Mouse (Mus musculus) hindbrain, postnatal 0 days (tissue): ENCODE results near the gene Krcc1. TPM values are rescaled to one million over a fixed set of nuclear protein-coding genes. Genes with fewer than 3 reads are reported as not detected.

Experiments used
- ATAC-seq: fragments of 200-750 bp; cut with Nextera tagmentation; 2 replicates; pipeline ENCODE4 v1.8.0; 2017; ENCODE audit warnings: mild to moderate bottlenecking, moderate TSS enrichment, moderate library complexity
- DNase-seq: peaks from one replicate; pipeline ENCODE4 v3.0.0-alpha.2; 2015; ENCODE audit warnings: low spot score
- H3K27ac ChIP-seq: fragments of 300-500 bp; sonication (generic); 2 replicates; pipeline ENCODE4 v1.5.1; 2014; ENCODE audit warnings: mild to moderate bottlenecking
- H3K27me3 ChIP-seq: fragments of 300-500 bp; sonication (generic); 2 replicates; pipeline ENCODE4 v1.6.1; 2014; ENCODE audit warnings: low read length, mixed read lengths; ENCODE audit not compliant: insufficient read depth
- H3K36me3 ChIP-seq: fragments of 300-500 bp; sonication (generic); 2 replicates; pipeline ENCODE4 v1.6.1; 2014; ENCODE audit warnings: low read length, mixed read lengths; ENCODE audit not compliant: insufficient read depth
- H3K4me1 ChIP-seq: fragments of 300-500 bp; sonication (generic); 2 replicates; pipeline ENCODE4 v1.6.1; 2014; ENCODE audit warnings: antibody characterized with exemption, low read length, mixed read lengths; ENCODE audit not compliant: insufficient read depth
- H3K4me2 ChIP-seq: fragments of 300-500 bp; sonication (generic); 2 replicates; pipeline ENCODE4 v1.6.1; 2014; ENCODE audit warnings: low read depth, mild to moderate bottlenecking, low read length, moderate library complexity, mixed read lengths
- H3K4me3 ChIP-seq: fragments of 300-500 bp; sonication (generic); 2 replicates; pipeline ENCODE4 v1.5.1; 2014; ENCODE audit warnings: low read length
- H3K9ac ChIP-seq: fragments of 300-500 bp; sonication (generic); replicated peaks from 2 replicates; pipeline ENCODE4 v1.6.1; 2014; ENCODE audit warnings: mild to moderate bottlenecking, low read length, moderate library complexity, mixed read lengths
- H3K9me3 ChIP-seq: fragments of 300-500 bp; sonication (generic); 2 replicates; pipeline ENCODE4 v1.6.1; 2016; ENCODE audit warnings: low read length, mixed read lengths
- CTCF ChIP-seq: IDR thresholded peaks from 2 replicates; pipeline ENCODE4 v1.5.1; 2016; ENCODE audit warnings: antibody characterized with exemption, control low read depth, low read depth
- whole genome bisulfite sequencing: fragments of 180-500 bp; shearing (Covaris S2); extraction: QIAGEN DNeasy Blood & Tissue Kit; methylation state at CpG from one replicate; pipeline ENCODE4 v1.1.7; 2014; 5-methylcytosine and 5-hydroxymethylcytosine counted together
- polyA plus RNA-seq: library from polyadenylated mRNA; unstranded; fragments of >200 nt; fragmentation: Nextera tagmentation; extraction: Ambion mirVana; gene quantifications from 2 replicates; pipeline ENCODE4 v1.2.1, GENCODE M21; 2015
- total RNA-seq: library from RNA; depleted of rRNA; stranded (reverse); fragments of >200 nt; gene quantifications from 2 replicates; pipeline ENCODE4 v1.2.3, GENCODE M21; 2014; rRNA removed

Gene Krcc1
- total RNA-seq (11.2 and 11.7 TPM in 2 replicates), polyA plus RNA-seq (19.8 and 22.9 TPM in 2 replicates)

DNA sequence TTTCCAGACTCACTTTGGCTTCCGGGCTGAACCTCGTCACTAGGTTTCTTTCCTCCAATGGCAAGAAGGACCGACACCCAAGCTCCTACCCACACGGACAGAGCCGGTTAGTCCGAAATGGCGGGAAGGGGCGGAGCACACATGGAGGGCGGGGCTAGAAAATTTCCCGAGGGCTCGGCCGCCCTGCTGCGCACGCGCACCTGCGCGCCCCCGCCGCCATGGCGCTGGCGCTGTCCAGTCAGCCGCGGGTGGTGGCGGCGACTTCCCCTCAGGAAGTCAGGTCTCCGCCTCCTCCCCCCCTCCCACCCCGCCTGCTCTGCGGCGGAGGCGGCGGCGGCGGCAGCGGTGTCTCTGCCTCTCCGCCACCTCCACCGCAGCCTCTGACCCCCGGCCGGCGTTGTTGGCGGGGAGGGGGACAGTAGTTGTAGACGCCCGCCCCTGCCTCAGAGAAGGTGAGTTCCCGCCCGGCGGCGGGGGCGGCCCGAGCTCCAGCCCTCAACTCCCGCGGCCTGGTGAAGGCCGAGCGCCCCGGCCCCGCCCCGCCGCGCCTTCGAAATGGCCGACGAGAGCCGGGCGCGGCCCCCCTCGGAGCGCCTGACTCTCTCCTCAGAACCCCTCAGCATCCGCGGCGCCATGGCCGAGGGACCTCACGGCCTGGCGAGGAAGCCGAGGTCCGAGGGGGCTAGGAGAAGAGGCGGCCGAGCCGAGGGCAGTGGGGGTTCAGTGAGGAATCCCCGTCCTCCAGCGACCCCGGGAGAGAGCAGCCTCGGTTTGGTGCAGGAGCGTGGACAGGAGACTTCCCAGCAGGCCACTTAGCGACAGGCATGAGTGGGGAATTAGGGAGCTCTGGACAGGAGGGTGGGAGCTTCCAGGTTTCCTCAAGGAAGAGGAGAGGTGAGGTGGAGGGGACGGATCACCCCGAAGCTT, at the start of gene Krcc1:
Gene Krcc1, plus strand, starts transcription at position 289 of the 927 bp plus-strand sequence.
- Histone ChIP-seq H3K9ac (peak within 1 kb of the TSS; percentile 97), H3K4me3 (peak within 1 kb of the TSS; percentile 94), H3K9me3 (no peaks in the 10 kb centered on the region), H3K4me1 (peaks cover 12% of the 10 kb centered on the region), H3K4me2 (peak within 1 kb of the TSS; percentile 72), H3K27ac (peak within 1 kb of the TSS; percentile 99), H3K27me3 (no peaks in the 10 kb centered on the region), H3K36me3 (no peaks in the 10 kb centered on the region)
- 1% methylated on average over 48 of the region's 84 CpGs for WGBS
- peak; percentile 94 for ATAC-seq
- no peak for TF ChIP-seq CTCF
- DNase-seq: peak; percentile 98

- no peak for TF ChIP-seq CTCF
- no peaks in the 10 kb centered on the region for H3K27me3 ChIP-seq
- H3K9me3 ChIP-seq: no peaks in the 10 kb centered on the region
- H3K4me2 ChIP-seq: no peak overlapping the region
- H3K4me3 ChIP-seq: no peak overlapping the region
- no peak for ATAC-seq
- WGBS: 74% methylated on average over 3 of the region's 3 CpGs
- no peak overlapping the region for H3K27ac ChIP-seq
- H3K36me3 ChIP-seq: no peaks in the 10 kb centered on the region
- no peak for DNase-seq
- no peaks in the 10 kb centered on the region for H3K4me1 ChIP-seq
- no peak overlapping the region for H3K9ac ChIP-seq
These were observed 47.1 kb upstream of the Krcc1 start for GRCm38 (mm10) chr6:71224184-71224943.

DNA sequence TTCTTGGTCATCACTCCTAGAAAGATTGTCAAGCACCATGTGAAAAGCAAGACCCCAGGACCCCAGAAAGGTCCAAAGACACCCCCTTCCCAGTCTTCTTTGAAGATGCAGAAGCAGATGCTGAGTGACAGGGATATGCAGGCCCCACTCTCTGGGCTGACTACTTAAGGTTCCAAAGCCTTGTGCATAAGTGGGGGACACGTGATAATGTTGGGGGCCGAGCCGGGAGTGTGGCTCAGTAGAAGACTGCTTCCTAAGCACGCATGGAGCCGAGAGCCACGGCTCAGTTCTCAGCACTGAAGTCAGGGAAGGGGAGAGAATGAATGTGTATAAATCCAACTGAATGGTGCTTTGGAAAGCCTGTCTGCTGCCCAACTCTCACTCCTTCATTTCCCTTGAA, 44.9 kb upstream of the Krcc1 start:
- Histone ChIP-seq H3K27me3 (no peaks in the 10 kb centered on the region), H3K27ac (no peak overlapping the region), H3K9me3 (no peaks in the 10 kb centered on the region), H3K4me3 (no peak overlapping the region), H3K4me2 (no peak overlapping the region), H3K4me1 (no peaks in the 10 kb centered on the region), H3K36me3 (no peaks in the 10 kb centered on the region), H3K9ac (no peak overlapping the region)
- DNase-seq (no peak), ATAC-seq (no peak)
- no peak for TF ChIP-seq CTCF
- WGBS: 39% methylated on average over 6 of the region's 6 CpGs

DNA sequence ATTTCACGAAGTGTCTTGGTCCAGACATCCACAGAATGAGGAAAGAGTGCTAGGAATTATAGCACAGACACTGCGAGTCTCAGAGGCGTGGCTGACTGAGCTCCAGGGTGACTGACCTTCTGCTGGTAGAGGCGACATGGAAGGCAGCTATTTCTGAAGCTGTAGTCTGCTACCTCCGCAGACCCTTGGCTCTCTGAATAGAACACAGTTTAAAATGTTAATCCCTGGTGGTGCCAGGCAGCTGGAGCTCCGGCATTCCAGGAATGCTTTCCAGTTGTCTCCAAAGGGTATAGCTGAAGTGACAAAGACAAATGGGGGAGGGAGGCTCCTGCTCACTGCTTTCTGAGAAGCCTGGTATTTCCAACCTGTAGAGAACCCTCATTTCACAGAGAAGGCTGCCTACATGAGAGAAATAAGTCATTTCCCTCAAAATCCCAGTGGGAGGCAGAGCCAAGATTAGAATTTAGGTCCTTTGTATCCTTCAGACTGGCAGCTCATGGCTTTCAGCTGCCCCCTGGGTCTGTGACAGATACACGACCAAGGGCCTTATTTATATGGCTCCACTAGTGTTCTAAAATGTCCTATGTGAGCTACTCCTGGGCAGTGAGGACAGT, 44.2 kb upstream of the Krcc1 start:
- ATAC-seq: no peak
- Histone ChIP-seq H3K4me2 (no peak overlapping the region), H3K27ac (no peak overlapping the region), H3K36me3 (no peaks in the 10 kb centered on the region), H3K4me3 (no peak overlapping the region), H3K9me3 (no peaks in the 10 kb centered on the region), H3K9ac (no peak overlapping the region), H3K27me3 (no peaks in the 10 kb centered on the region), H3K4me1 (no peaks in the 10 kb centered on the region)
- WGBS: 12% methylated on average over 7 of the region's 7 CpGs
- DNase-seq: no peak
- TF ChIP-seq CTCF: no peak

- Histone ChIP-seq H3K36me3 (no peaks in the 10 kb centered on the region), H3K4me1 (no peaks in the 10 kb centered on the region), H3K9ac (no peak overlapping the region), H3K4me3 (no peak overlapping the region), H3K9me3 (no peaks in the 10 kb centered on the region), H3K27me3 (no peaks in the 10 kb centered on the region), H3K27ac (no peak overlapping the region), H3K4me2 (no peak overlapping the region)
- ATAC-seq: no peak
- TF ChIP-seq CTCF: no peak
- no peak for DNase-seq
- 84% methylated on average over 13 of the region's 13 CpGs for WGBS
These were observed 36.4 kb upstream of the Krcc1 start for GRCm38 (mm10) chr6:71235121-71235520.

- ATAC-seq (no peak), DNase-seq (no peak)
- no peak for TF ChIP-seq CTCF
- no peaks in the 10 kb centered on the region for H3K36me3 ChIP-seq
- no peaks in the 10 kb centered on the region for H3K27me3 ChIP-seq
- H3K9me3 ChIP-seq: no peaks in the 10 kb centered on the region
- 78% methylated on average over 3 of the region's 3 CpGs for WGBS
- no peaks in the 10 kb centered on the region for H3K4me1 ChIP-seq
- no peak overlapping the region for H3K4me3 ChIP-seq
- no peak overlapping the region for H3K27ac ChIP-seq
- no peak overlapping the region for H3K4me2 ChIP-seq
- H3K9ac ChIP-seq: no peak overlapping the region
These were observed 35.5 kb upstream of the Krcc1 start for GRCm38 (mm10) chr6:71235944-71236343.
